In genomic region chr7:112690836-112691781, GRCm38 (mm10) we compare ENCODE assay signal across 9 mouse cellular contexts. TPM values are rescaled to one million over a fixed set of nuclear protein-coding genes. Genes with fewer than 3 reads are reported as not detected.
DNase-seq lines count a peak whose midpoint lies in the region; ATAC-seq and TF ChIP-seq lines count a peak whose summit lies in the region.
"Had no signal": no experiment of that assay in that cellular context is flagged by ENCODE, and none has a peak within 500 bp of the region (broad histone marks: within the 10 kb centered on the region; RNA-seq: fewer than 3 reads in every experiment).

No protein-coding gene starts in this region.

- no peak overlapping the region for H3K9ac ChIP-seq in hindbrain, embryonic 11.5 days (ENCODE audit: low read depth, low read length)
- H3K9ac ChIP-seq in hindbrain, postnatal 0 days (replicated peaks; ENCODE audit: low read length) = no peak overlapping the region

- ATAC-seq in hindbrain, embryonic 11.5 days (ENCODE audit: low FRiP score) = no peak
- no peak for ATAC-seq in hindbrain, postnatal 0 days

- no peak overlapping the region for H3K27ac ChIP-seq in hindbrain, embryonic 11.5 days (ENCODE audit: low read depth, low read length)
- no peak overlapping the region for H3K27ac ChIP-seq in hindbrain, postnatal 0 days

- H3K4me2 ChIP-seq in hindbrain, embryonic 11.5 days (replicated peaks; ENCODE audit: low read depth, low read length) = no peak overlapping the region
- H3K4me2 ChIP-seq in hindbrain, postnatal 0 days (ENCODE audit: low read depth, low read length) = no peak overlapping the region

- DNase-seq in hindbrain, embryonic 11.5 days (ENCODE audit: low spot score) = peak; percentile 47
- no peak for DNase-seq in hindbrain, postnatal 0 days (ENCODE audit: low spot score)
- DNase-seq in embryo, embryonic 10.5 days (ENCODE audit: low spot score) = peak; percentile 70
- DNase-seq in kidney, adult 18-20 months = peak; percentile 60
- DNase-seq in lung, postnatal 4 days = peak; percentile 30 to 43
- DNase-seq in ovary, postnatal 36 days (ENCODE audit: low spot score) = no peak
- DNase-seq in ovary, adult 18-20 months (ENCODE audit: low spot score) = no peak
- no peak for DNase-seq in right cerebral cortex, postnatal 36 days (ENCODE audit: low spot score in 2 of 2)

- 18% methylated on average over 7 of the region's 7 CpGs for WGBS in hindbrain, embryonic 11.5 days
- WGBS in hindbrain, postnatal 0 days = 30% methylated on average over 7 of the region's 7 CpGs

- H3K36me3 ChIP-seq in hindbrain, embryonic 11.5 days (ENCODE audit: control insufficient read depth, insufficient read depth, low read length) = no peaks in the 10 kb centered on the region
- H3K36me3 ChIP-seq in hindbrain, postnatal 0 days (ENCODE audit: insufficient read depth, low read length) = no peaks in the 10 kb centered on the region
- H3K36me3 ChIP-seq: G1E had no signal

- no peaks in the 10 kb centered on the region for H3K27me3 ChIP-seq in hindbrain, embryonic 11.5 days (ENCODE audit: control insufficient read depth, insufficient read depth, low read length)
- no peaks in the 10 kb centered on the region for H3K27me3 ChIP-seq in hindbrain, postnatal 0 days (ENCODE audit: insufficient read depth, low read length)

- no peaks in the 10 kb centered on the region for H3K9me3 ChIP-seq in hindbrain, embryonic 11.5 days (ENCODE audit: control insufficient read depth, low read length)
- H3K9me3 ChIP-seq in hindbrain, postnatal 0 days (ENCODE audit: low read length) = no peaks in the 10 kb centered on the region

- TF ChIP-seq CTCF in hindbrain, postnatal 0 days (IDR thresholded peaks at IDR 0.05; ENCODE audit: low read depth) = no peak

- H3K4me1 ChIP-seq in hindbrain, embryonic 11.5 days (replicated peaks; ENCODE audit: control insufficient read depth, insufficient read depth, low read length) = peaks cover 13% of the 10 kb centered on the region
- H3K4me1 ChIP-seq in hindbrain, postnatal 0 days (ENCODE audit: insufficient read depth, low read length) = peaks cover 15% of the 10 kb centered on the region

- no peak overlapping the region for H3K4me3 ChIP-seq in hindbrain, embryonic 11.5 days (ENCODE audit: low read depth, low read length)
- no peak overlapping the region for H3K4me3 ChIP-seq in hindbrain, postnatal 0 days (ENCODE audit: low read length)

RNA-seq across cellular contexts. Expression of gene Tead1, which starts 12.0 kb away (rescaled TPM):
- 15.3 and 23.2 TPM in 2 replicates for polyA plus RNA-seq in hindbrain, embryonic 11.5 days (2014; fragmentation: Nextera tagmentation; extraction: Ambion mirVana)
- 25.6 and 32.4 TPM in 2 replicates for total RNA-seq in hindbrain, postnatal 0 days (2014; rRNA removed)
- polyA plus RNA-seq in hindbrain, postnatal 0 days (2015; fragmentation: Nextera tagmentation; extraction: Ambion mirVana) = 10.2 and 14.3 TPM in 2 replicates
- polyA plus RNA-seq: G1E had no signal

Comparison
In these comparisons a context has a peak if more than half of its experiments do, and no peak if none do; other contexts are left out.
1. DNase-seq: peak in hindbrain, embryonic 11.5 days (single experiment), embryo, embryonic 10.5 days (single experiment), kidney, adult 18-20 months (single experiment) and lung, postnatal 4 days (2 of 2); none in hindbrain, postnatal 0 days (single experiment), ovary, postnatal 36 days (single experiment), ovary, adult 18-20 months (single experiment) and right cerebral cortex, postnatal 36 days (0 of 2).